Mouse (Mus musculus): ENCODE measurements around the gene Cald1. TPM values are rescaled to one million over a fixed set of nuclear protein-coding genes. Genes with fewer than 3 reads are reported as not detected.
A peak's percentile ranks its signal among the peaks of the same experiment; 100 is the strongest.

The Cald1 gene
- total RNA-seq, 2 experiments from 2014 or later, result not detected

GRCm38 (mm10) chr6:34658791-34659190 lies 60.5 kb downstream of the Cald1 start:
- ATAC-seq (replicated peaks; ENCODE audit: low FRiP score, low TSS enrichment, poor library complexity, severe bottlenecking), result no peak

GRCm38 (mm10) chr6:34660724-34661123 lies 62.4 kb downstream of the Cald1 start:
- ATAC-seq (replicated peaks; ENCODE audit: low FRiP score, low TSS enrichment, poor library complexity, severe bottlenecking), result no peak

GRCm38 (mm10) chr6:34662626-34663025 lies 64.3 kb downstream of the Cald1 start:
- no peak for ATAC-seq (replicated peaks; ENCODE audit: low FRiP score, low TSS enrichment, poor library complexity, severe bottlenecking)

DNA sequence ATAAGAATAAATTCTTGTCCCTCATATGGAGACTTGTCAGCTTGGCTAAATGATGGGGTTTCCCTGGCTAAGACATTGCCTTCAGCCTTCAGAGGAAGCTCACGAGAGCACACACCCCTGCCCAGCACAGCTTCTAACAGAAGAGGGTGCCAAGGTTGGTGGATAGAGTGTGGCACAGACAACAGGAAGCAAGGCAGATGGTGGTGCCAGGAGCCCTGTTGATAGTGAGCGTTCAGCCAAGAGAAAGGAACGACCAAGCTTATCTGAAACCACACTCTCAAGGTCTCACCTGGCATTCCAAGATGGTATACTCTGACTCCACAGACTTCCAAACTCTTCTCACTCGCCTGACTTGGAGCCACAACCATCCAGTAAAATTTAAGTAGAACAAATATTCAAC lies 66.0 kb downstream of the Cald1 start:
- ATAC-seq (replicated peaks; ENCODE audit: low FRiP score, low TSS enrichment, poor library complexity, severe bottlenecking), result no peak

- no peak for ATAC-seq (replicated peaks; ENCODE audit: low FRiP score, low TSS enrichment, poor library complexity, severe bottlenecking)
Measured at GRCm38 (mm10) chr6:34664749-34665148, 66.4 kb downstream of the Cald1 start.

DNA sequence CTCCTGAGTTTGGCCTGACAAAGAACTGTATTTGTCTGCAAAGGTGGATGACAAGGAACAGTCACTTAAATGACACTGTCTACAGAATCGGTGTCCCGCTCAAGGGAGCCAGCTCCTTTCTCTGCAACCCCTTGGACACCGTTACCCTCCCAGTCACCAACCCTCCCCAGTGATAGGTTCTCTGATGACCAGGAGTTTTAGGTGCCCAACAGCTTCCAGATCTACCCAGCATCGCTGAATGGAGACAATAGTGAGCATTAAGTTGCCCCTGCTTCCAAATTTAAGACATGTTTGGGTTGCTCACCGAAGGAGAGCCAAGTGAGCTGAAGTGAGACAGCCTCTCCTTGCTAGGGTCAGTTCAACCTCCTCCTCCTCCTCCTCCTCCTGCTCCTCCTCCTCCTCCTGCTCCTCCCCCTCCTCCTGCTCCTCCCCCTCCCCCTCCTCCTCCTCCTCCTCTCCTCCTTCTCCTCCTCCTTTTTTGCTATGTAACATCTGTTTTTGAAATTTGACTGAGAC lies 70.5 kb downstream of the Cald1 start:
- no peak for ATAC-seq (replicated peaks; ENCODE audit: low FRiP score, low TSS enrichment, poor library complexity, severe bottlenecking)

DNA sequence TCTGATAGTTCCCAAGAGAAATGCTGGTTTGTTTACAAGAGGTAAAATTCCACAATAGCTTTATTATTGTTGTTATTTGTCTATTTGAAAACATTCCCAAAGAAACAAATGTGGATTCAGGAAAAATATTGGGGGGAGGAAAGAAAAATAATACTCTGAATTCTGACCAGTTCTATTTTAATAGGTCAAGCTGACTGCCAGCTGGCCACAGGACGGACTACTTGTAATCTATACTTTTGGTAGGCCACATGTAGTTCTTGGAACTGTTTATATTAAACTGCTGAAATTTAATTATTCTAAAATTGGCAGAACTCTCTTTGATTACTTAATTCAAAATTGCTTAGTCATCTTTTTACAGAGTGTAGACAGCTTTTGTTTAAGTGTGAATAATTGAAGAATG lies 73.1 kb downstream of the Cald1 start:
- ATAC-seq (replicated peaks; ENCODE audit: low FRiP score, low TSS enrichment, poor library complexity, severe bottlenecking), result no peak

DNA sequence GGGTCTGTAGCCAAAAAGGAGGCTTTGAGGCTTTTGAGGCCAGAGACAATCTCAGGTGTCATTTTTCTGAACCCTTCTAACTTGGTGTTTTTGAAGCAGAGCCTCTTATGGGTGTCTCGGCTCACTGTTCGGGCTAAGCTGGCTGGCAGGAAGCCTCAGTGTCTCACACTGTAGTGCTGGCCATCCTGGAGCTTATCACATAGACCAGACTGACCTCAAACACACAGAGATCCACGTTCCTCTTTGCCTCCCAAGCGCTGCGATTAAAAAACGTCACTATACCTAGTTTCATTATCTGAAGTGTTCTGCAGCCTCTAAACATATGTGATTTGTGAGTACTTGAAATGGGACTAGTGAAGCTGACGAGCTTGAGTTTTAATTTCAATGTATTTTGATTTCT lies 76.1 kb downstream of the Cald1 start:
- ATAC-seq (replicated peaks; ENCODE audit: low FRiP score, low TSS enrichment, poor library complexity, severe bottlenecking), result peak; percentile 61; the same call in 1 of the 2 replicates

- 0 out of 2 replicates have a peak, but pooled peaks have one; percentile 63 for ATAC-seq (replicated peaks; ENCODE audit: low FRiP score, low TSS enrichment, poor library complexity, severe bottlenecking)
Measured at GRCm38 (mm10) chr6:34674897-34675296, 76.6 kb downstream of the Cald1 start.

GRCm38 (mm10) chr6:34682126-34682525 lies 83.8 kb downstream of the Cald1 start:
- ATAC-seq (replicated peaks; ENCODE audit: low FRiP score, low TSS enrichment, poor library complexity, severe bottlenecking), result no peak

- ATAC-seq (replicated peaks; ENCODE audit: low FRiP score, low TSS enrichment, poor library complexity, severe bottlenecking), result no peak
Measured at GRCm38 (mm10) chr6:34684886-34685285, 86.6 kb downstream of the Cald1 start.

GRCm38 (mm10) chr6:34688971-34689370 lies 90.7 kb downstream of the Cald1 start:
- no peak for ATAC-seq (replicated peaks; ENCODE audit: low FRiP score, low TSS enrichment, poor library complexity, severe bottlenecking)

- no peak for ATAC-seq (replicated peaks; ENCODE audit: low FRiP score, low TSS enrichment, poor library complexity, severe bottlenecking)
Measured at GRCm38 (mm10) chr6:34691416-34691815, 93.1 kb downstream of the Cald1 start.

DNA sequence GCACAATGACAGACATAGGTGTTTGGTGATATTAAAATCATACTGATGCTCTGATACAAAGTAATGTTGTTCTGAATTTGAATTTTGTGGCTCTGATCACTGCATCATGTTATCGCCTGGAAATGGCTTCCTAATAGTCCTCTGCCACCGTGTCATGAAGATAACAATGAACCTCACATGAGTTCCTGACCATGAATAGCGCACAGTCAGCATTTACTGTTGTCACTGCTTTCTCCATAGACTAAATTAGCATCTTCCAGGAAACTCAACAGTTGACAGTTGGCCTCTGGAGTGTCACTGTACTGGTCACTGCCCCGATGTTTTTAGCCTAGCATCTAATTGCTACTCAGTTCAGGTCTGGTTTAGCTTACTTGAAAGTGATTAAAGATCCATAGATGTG lies 95.8 kb downstream of the Cald1 start:
- ATAC-seq (replicated peaks; ENCODE audit: low FRiP score, low TSS enrichment, poor library complexity, severe bottlenecking), result no peak

DNA sequence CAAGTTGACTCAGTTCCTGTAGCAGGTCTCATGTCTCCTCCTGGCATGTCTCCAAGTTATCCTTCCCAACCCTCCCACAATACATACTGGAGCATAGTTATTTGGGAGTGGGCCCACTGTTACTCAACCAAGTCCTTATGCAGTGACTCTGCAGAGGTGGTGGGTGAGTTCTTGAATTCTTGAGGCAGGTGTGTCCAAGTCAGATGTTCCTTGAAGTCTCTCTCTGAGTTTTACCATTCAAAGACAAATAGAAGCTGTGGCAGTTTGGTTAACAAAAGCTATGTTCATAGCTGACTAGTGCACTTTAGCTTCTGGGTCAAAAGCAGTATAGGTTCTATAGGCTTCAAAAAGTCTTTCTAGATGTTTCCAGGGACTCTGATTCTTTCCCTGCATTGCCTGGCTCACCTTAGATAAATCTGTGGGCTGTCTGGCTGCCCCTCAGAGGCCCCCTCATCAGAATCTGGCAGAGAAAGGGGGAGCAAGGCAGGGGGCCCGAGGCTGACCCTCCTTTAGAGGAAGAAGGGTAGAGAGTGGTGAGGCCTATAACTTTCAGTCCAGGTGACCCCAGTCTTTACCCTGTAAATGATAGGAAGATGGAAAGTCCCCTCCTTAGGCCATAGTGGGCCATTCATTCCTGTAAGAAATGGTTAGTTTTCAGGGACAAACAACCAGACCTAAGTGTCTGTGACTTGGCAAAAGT lies 105.3 kb downstream of the Cald1 start:
- no peak for ATAC-seq (replicated peaks; ENCODE audit: low FRiP score, low TSS enrichment, poor library complexity, severe bottlenecking)

DNA sequence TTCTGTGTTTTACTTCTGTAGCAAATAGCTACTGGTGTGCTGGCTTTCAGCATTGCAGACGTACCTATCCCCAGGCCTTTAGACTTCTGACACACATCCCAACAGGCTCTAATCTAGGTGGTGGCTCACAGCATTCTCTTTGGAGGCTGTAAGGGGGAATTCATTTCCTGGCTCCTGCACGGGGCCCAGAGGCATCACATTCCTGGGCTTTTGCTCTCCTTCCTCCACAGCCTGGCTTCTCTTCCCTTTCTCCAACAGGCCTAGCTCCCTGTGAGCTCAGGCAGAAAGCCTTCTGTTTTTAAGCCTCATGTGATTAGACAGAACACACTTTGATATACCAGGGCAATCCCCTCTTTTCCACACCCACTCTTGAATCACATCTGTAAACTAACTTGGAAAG lies 109.2 kb downstream of the Cald1 start:
- no peak for ATAC-seq (replicated peaks; ENCODE audit: low FRiP score, low TSS enrichment, poor library complexity, severe bottlenecking)

DNA sequence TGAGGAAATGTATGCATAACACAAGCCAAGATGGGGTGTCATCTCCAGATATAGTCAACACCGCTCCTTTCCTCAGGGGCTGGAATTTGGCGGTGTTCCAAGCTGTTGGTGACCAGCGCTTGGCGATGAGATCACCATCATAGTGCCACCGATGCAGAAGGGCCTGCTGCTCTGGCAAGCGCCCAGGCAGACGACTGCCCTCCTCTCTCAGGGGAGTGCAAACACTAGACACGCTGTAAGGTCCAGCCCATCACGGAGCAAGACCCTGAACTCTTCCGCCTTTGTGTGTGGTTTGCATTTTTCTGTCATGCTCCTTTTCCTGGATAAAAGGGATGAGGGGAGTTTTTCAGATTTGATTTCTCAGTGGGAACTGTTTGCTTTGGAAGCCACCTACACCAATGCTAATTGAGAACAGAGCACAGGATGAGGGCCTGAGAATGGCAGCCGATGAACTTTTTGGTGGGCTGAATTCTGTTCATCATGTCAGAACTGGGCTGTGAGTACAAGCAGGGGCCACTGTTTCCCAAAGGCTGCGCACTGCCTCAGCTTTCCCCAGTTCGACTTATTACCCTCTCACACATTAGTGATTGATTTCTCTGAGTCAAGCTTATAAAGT lies 110.5 kb downstream of the Cald1 start:
- ATAC-seq (replicated peaks; ENCODE audit: low FRiP score, low TSS enrichment, poor library complexity, severe bottlenecking), result no peak

GRCm38 (mm10) chr6:34709289-34709688 lies 111.0 kb downstream of the Cald1 start:
- peak; percentile 52; the same call in 1 of the 2 replicates for ATAC-seq (replicated peaks; ENCODE audit: low FRiP score, low TSS enrichment, poor library complexity, severe bottlenecking)

DNA sequence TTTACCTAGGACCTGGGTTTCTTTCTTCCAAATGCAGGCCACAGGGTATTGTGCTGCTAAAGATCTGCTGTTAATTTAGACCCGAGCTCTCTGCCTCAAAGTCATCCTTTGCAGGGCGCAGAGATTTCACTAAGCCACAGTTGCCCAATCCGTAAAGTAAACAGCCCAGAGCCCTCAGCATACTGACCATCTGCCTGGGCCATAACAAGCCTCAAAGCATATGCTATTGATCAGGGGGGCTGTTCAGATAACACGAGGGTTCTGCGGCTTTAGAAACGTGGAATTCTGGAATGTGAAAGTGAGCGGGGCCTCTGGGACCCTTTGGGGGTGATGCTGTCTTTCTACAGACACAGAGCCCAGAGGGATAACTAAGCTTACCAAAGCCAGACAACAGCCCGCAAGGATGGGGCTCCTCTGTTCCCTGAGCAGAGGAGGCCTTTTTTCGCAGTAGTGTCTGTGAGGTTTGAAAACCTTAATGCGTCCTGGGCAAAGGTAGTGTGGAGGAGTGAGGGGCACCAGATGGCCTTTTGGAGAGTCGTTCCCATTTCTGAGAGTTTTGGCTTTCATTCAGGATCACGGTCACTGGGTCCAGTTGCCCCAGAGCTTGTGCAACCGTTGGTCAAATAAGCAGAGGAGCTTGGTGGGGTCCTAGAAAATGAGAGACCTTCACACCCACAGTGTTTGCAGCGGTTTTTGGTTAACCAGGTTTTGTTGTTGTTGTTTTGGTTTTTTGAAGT lies 111.8 kb downstream of the Cald1 start:
- no peak for ATAC-seq (replicated peaks; ENCODE audit: low FRiP score, low TSS enrichment, poor library complexity, severe bottlenecking)

DNA sequence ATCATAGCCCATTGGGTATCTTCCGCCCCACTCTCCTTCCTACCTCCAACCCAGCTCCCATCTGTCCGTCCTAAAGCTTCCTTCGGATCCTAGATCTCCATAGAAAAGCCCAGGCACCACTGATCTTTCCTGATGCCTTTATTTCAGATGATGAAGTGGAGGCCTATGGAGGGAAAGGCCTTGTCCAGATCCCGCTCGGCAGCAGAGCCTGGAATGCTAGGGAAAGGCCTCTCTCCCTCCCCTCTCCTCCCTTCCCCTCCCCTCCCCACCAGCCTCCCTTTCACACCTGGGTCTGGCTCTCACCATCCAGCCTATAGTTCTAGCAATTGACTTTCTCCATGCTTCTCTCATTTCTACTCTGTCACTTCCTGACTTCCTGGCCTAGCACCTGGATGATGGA lies 112.5 kb downstream of the Cald1 start:
- no peak for ATAC-seq (replicated peaks; ENCODE audit: low FRiP score, low TSS enrichment, poor library complexity, severe bottlenecking)
